Mouse (Mus musculus) olfactory bulb, adult 2 months (tissue): Measurements from ENCODE around the gene Lsamp.

Source experiments
- CTCF ChIP-seq: fragments of 200-500 bp; IDR thresholded peaks from 2 replicates; pipeline ENCODE4 v1.5.1; 2012; ENCODE audit warnings: low read depth, mild to moderate bottlenecking, low read length, moderate library complexity; ENCODE audit not compliant: insufficient read depth
- POLR2A ChIP-seq: fragments of 200-500 bp; IDR thresholded peaks from 2 replicates; pipeline ENCODE4 v1.6.1; 2012; ENCODE audit warnings: mild to moderate bottlenecking, low read depth, low read length, moderate library complexity; ENCODE audit not compliant: insufficient read depth

GRCm38 (mm10) chr16:41091259-41091658 lies 1107.1 kb downstream of the Lsamp start:
- TF ChIP-seq CTCF = no peak
- TF ChIP-seq POLR2A = no peak
